Mouse (Mus musculus) ovary, adult 18-20 months (tissue): ENCODE measurements at regions not wholly inside any gene's neighbourhood (a gene's known extent, or its start where the extent isn't known, plus 50 kb on each side); places are given as distances from the start of the nearest gene placed in this dataset.

Experiments
- DNase-seq: peaks from one replicate; pipeline ENCODE4 v3.0.0; 2022; ENCODE audit warnings: low spot score, mixed read lengths

- no peak for DNase-seq
These were observed 243.4 kb upstream of the Brinp1 start for GRCm38 (mm10) chr4:69197577-69197976.

GRCm38 (mm10) chr4:69196094-69196493, 241.9 kb upstream of the Brinp1 start:
- DNase-seq = no peak

DNA sequence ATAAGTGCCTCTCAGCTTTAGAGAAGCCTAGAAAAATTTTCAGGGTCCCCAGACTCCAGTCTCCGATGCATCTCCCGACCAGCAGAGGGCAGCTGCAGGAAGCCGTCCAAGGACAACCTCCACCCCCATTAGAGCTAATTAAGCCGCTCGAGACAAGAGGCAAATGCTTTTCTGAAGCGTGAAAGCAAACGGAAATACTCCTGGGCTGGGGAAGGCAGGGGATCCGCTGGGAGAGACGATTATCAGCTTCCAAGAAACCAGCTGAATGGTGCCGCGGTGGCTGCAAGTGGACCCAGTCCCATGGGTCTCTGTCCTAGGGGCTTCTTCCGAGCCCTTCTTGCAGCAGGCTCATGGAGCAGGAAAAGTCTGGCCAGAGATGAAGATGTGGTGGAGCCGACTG, 241.4 kb upstream of the Brinp1 start:
- peak; percentile 3 for DNase-seq
